Mouse (Mus musculus) spleen, adult 18-20 months (tissue): ENCODE measurements around the gene Nup85.

Experiments
- DNase-seq, 2 experiments: peaks; one replicate each; pipeline ENCODE4 v3.0.0; 2022; ENCODE audit warnings: mixed read lengths in 2 of 2

The Nup85 gene

DNA sequence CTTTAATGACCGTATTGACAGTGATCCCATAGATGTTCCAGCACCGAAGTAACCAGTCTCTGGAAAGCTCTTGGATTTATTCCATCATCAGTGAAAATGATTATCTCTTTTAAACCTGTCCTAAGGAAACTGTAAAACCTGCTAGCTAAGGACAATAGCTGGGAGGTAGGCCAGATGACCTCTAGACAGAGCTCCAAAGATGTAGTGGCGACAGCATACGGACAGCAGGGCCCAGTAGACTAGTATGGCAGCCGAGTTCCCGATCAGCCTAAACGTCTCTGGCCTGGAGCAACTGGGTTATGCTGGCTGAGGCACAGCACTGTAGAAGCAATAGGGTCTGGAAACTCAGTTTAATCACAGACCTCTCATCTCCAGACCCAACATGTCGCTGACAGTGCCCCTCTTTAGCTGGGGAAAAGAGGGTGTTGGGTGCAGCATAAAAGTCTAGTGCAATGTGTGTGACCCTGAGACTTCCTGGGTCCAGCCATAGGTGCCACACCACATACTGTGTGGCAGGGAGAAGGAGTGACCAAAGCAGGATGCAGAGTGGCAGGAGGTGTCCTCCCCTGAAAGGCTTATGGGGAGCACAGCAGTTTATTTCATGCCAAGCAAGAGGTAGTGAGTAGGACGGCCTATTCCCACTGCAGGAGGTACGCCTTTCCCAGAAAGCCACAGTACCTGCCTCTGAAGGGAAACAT is 20.3 kb downstream of the Nup85 start:
- DNase-seq: no peak

DNA sequence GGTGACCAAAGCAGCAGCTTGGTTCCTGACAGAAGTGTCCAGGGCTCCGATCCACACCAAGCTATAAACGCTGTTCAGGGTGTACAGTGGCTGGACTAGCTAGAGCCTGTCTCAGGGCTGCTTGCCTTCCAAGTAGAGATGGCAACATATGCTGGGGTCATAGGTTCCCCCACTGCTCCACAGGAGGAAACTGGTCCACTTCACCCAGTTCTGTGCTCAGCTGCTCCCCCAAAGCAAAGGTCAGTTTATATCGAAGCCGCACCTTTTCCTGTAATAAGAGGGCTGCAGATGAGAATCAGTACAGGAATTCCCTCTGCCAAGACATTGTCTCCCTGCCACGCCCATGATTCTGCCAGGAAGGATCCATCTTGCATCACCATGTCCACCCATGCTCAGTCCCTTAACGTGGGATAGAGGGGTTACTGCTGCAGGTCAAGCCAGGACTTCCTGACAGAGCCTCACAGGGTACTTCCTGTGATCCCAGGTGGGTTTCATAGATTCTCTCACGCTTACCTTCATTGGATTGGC is 21.4 kb downstream of the Nup85 start:
- DNase-seq: no peak

DNA sequence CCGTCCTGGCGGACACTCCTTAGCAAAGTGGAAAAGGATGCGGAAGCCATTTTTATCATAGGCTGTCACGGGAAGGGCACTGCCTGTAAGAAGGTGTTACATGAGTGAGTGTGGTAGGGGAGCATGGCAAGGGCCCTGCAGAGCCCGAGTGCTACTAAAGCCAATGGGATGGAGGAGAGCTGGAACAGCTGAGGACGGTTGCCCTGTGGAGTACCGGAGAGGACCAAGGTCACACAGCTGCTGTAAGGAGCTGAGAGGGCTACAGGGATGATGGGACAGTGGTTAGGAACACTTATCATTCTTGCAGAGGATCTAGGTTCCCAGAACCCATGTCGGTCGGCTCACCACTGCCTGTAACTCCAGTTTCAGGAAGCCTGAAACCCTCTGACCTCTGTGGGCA is 22.2 kb downstream of the Nup85 start:
- DNase-seq: no peak

DNA sequence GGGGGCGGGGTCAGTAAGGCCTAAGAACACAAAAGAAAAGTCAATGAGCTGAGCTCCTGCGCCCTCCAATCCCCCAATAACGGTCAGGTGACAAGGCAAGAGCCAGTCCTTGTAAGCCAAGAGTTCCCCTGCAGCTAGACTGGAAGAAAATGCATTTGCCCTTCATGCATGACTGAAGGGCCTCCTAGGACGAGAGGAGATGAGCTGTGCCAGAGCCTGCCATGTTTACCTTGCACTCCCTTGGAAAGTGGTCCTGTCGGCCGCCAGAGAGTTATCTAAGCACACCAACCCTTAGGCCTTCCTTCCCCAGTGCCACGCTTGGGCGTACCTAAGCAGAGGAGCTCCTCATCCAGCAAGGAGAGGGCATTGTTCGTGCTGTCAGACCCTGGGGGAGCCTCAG is 23.8 kb downstream of the Nup85 start:
- no peak for DNase-seq

DNA sequence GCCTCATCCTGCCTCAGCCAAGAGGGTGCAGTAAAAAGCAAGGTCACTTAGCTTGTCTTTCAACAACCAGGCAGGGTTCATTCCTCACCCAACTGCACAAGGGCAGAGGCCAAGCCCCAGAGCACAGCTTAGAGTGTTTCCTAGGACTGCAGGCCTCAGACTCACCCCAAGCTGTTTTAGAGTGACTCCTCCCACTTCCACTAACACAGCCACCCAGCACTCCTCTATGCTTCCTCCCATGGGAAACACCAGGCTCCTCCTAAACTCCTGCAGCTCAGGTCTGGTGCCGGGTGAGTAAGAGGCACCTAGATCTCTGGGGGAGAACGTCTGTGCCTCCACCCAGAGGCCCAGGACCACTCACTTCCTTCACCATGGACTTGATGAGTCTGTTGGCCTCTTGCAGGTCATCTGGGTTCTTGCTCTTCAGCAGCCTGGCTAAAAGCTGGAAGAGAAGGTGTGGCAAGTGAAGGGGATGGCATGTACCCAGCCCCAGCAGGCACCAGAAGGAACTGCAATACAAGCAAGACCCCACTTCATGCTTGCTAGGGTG is 26.4 kb downstream of the Nup85 start:
- no peak for DNase-seq

DNA sequence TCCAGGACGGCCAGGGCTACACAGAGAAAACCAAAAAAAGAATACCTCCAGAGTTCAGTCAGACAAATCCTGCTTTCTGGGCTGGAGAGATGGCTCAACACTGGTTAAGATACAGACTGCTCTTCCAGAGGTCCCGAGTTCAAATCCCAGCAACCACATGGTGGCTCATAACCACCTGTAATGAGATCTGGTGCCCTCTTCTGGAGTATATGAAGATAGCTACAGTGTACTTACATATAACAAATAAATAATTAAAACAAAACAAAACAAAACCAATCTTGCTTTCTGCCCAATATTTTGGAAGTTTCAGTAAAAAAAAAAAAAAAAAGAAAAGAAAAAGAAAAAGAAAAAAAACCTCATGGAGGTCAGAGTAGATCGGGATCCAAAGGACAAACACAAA is 31.0 kb downstream of the Nup85 start:
- no peak for DNase-seq

DNA sequence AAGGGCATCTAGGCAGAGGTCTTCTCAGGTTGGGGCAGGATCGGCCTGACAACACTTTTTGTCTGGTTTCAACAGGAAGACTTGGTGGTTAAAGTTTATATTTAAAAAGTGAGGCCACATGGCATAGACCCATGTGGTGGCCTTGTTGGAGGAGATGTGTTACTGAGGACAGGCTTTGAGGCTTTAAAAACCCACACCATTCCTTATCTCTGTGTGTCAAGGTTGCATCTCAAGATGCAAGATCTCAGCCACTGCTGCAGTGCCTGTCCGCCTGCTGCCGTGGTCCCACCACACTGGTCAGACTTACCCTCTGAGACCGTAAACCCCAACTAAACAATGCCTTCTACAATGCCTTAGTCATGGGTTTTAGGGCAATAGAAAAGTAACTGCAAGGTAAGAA is 34.1 kb downstream of the Nup85 start:
- no peak for DNase-seq

DNA sequence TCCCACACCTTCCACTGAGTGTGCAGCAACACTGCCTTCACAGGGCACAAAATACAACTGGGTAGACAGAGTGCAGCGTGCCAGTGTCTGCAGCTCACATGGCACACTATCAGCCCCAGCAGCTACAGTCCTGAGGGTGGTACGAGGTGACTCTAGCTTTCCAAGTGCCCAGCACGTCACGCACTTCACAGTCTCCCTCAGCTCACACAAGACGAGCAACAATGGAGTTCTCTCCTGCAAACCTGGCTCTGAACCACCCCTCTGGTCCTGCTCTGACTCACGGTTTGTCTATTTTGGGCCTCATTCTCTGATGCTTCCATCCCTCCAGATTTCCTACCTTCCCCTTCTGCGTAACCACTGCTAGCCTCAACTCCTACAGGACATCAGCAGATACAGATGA is 35.5 kb downstream of the Nup85 start:
- no peak for DNase-seq

DNA sequence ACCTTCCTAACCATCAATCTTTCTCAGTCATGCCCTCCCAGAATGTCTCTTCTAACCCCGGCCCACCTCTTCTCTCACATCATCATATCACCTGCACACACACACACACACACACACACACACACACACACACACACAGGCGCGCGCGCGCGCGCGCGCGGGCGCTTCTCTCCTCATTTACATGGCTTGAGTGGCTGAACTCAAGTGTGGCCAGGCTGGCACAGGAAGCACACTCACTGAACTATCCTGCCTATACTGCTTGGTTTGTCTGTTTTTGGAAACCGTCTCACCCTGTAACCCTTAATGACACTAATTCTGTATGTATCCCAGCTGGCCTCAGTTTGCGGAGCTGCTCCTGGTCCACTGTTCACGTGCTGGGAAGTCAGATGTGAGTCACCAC is 36.5 kb downstream of the Nup85 start:
- no peak for DNase-seq

DNA sequence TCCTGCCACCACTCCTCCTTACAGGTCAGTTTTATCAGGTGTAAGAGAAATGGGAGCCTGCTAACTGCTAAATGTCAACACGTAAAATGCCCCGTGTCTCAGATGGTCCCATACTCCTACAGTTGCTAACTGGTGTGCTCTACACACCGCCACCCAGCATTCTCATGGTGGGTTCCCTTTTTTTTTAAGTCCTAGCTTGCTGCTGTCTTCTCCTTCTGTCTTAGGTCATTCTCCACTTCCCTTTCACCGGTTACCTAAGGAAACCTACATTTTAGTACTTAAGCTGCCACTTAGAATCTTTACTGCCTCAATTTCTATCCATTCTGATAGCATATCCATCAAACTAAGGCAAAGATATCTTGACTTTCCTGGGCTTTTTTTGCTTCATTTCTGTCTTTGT is 36.9 kb downstream of the Nup85 start:
- no peak for DNase-seq

DNA sequence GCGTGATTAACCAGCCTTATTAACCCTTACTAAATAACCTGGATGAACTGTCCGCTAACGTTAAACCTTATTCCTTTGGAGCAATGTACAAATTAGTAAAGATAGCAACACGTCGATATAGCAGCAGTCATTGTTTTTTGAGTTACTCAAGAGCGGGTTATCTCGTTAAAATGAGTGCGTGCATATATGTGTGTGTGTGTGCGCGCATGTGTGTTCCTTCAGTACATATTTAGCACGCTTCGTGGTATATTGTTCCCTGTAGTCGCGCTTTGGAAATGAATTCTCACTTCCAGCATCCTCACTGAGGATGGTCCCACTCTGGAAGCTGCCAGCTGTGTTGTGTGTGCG is 38.9 kb downstream of the Nup85 start:
- DNase-seq: no peak

DNA sequence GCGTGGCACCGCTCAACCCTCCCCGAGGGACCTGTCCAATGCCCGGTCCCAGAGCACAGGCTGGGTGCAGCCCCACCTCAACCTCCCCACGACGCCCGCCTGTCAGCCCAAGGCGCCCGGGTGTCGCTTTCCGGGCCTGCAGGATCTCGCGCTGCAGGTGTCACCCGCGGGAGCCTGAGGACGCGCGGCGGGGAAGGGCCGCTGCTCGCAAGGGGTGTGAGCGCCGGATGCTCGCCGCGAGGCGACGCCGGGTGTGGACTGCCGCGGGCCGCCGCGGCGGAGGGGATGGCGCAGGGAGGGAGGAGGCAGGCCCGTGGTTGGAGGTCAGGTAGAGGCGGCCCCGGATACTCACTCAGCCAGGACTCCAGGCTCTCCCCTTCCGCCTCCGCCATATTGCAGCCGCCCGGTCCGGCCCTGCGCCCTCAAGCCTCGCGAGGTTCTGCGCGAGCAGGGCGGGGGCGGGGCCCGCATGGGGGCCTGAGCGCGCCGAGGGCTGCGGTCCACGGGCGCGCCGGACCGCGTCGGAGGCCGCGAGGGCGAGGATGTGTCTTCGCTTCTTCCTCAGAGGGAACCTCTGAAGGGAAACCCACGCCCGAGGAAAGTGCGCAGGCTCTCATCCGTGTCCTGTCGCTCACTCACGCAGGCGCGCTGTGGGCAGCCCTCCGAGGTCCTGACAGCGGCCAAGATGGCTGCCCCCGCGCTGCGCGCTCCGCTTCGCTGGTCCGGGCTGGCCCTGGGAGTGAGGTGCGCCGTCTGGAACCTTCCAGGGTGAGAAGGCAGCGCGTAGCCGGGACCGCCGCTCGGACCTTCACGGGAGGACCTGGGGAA is 39.5 kb downstream of the Nup85 start, which contains the start of the genes Mrps7 and Gga3:
Mrps7 (plus strand) TSS at position 450 of the 828 bp plus-strand sequence.
Gga3 (minus strand) TSS at position 576 of the 828 bp plus-strand sequence.
- DNase-seq: peak; percentile 90 to 94

DNA sequence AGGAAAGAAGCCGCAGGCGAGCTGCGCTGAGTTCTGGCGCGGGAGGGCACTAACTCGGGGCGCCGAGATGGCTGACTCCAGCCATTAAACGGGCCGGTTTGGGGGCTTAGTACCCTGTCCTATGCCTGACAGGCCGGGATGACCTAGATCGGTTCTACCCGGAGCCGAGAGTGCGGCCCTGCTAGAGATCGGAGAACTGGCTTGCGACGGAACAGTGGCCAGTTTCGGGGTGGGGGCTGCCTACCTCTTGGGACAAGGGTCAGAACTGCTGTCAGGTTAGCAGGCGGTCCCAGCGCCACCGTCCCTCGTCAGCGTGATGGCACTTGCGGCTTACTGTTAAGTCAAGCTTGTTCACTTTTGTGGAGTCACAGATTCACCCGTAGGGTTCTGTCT is 40.1 kb downstream of the Nup85 start:
- DNase-seq: no peak

DNA sequence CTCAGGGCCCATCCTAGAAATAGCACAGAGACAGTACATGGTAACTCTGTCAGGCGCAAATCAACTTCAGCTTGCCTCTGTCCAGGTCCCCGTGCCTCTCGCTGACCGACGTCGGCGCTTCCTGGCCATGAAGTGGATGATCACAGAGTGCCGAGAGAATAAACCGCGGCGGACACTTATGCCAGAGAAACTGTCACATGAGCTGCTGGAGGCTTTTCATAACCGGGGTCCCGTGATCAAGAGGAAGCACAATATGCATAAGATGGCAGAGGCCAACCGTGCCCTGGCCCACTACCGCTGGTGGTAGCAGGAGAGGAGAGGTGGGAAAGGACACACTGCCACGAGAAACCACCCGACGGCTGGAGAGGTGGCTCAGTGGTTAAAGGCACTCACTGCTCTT is 42.5 kb downstream of the Nup85 start:
- no peak for DNase-seq

DNA sequence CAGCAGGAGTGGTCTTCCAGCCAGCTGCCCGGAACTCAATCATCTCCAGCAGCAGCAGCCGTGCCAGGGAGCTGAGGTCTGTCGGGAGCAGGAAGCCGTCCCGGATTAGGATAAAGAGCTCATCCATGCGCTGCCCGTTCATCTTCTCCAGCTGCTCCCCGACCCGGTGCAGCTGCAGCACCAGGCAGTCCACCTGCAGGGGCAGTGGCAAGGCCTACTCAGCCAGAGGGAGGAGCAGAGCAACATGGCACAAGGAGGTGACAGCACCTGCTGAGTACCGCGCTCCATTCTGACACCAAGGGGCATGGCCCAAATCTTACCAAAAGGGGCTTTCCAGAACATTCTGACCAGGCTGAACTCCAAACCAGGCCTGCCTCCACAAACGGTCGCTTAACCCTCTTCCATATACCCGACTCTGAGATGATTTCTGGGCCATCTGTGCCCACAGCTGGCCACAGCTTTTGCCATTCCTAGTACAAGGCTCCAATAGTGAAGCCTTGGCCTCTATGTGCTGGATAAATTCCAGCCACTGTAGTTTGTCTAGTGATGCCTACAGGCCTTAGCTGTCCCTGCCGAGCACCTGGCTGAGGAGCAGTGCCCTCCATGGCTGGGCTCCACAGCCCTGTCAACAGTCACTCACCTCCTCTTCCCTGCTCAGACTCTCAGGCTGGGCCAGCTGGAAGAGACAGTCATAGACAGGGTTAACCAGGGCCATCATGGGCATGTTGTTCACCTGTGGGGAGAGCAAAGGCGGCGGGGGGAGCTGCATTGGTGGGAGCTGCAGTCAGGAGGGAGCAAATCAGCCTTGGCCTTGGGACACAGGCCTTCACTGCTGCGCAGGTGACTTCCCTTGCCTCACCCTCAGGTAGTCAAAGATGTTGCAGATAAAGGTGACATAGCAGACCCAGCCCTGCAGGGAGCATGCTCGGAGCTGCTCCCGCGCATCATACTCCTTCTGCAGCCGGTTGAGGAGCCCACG is 44.5 kb downstream of the Nup85 start:
- DNase-seq: no peak

DNA sequence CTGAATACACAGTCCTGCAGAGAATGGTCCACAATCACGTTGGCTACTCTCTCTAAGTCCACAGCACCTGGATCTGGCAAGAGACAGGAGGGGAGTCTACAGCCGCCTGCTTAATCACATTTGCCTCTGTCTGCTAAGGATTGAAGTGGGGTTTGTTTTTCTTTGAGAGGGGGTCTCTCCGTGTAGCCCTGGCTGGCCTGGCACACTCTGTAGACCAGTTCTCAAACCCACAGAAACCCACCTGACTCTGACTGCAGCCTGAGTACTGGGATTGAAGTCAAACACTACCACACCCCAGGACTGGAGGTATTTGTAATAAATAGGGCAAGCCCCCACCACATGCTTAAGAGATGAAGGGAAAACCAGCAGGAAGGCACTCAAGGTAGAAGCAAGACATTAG is 45.3 kb downstream of the Nup85 start:
- no peak for DNase-seq

DNA sequence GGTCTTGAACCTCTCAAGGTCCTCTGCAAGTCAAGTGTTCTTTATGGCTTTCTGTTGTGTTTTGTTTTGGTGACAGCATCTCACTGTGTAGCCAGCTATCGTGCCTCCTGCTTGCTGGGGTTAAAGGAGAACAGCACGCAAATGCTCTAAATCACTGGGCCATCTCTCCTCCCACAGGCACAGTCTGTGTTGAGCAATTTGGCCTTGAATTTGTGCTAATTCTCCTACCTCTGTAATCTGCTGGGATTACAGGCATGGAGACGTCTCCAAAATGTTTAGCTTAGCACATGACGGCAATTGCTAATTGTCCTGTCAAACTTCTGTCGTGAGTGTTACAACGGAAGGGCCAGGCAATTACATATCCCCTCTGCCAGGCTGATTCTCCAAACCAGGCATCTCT is 46.9 kb downstream of the Nup85 start:
- no peak for DNase-seq

DNA sequence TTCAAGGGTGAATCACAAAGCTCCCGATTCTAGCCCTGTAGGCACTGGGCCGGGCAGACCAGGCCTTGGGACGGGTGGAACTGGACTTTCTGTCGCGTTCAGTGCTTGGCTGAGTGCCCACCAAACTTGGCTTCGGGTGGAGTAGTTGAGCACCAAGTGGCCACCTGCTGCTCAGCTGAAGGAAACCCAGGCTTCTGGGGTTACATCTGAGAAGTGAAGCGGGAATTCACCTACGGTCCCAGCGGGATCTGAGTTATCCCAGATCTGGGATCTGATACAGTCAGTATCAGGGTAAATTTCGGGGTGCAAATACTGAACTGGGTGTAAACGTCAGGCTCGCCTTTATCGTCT is 47.8 kb downstream of the Nup85 start:
- DNase-seq: peak in 1 of 2 experiments; percentile 51

DNA sequence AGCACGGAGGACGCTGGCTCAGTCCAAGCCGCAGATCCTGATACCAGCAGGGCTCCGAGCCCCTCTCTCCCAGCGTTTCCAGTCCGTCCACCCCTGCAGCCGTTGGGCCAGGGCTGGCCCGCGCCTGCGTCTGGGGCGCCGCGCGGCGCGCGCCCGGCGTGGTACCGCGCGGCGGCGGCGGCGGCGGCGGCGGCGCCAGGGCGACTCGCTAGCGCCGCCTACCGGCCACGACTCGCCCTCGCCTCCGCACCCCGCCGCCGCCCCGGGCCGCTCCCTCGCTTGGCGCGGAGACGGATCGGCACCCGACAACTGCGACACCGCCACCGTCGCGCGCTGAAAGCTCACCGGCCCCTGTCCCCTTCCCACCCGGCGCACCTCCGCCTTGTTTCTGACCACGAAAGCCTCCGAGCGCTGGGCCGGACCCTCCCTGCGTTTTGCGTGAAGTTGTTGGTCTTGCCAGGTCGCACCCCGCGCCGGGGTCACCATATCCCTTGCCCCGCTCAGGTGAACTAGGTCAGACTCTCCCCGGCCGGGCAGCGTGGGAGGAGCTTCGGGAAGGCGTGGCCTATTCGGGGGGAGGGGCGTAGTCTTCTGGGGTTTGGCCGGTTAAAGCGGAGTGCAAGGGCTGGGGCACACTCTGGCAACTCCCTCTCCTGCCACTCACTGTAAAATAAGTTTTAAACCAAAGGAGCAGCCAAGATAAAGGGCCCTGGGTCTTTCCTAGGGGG is 48.3 kb downstream of the Nup85 start, which contains the start of gene Mif4gd:
Mif4gd (minus strand) TSS at position 560 of the 728 bp plus-strand sequence.
- DNase-seq: peak; percentile 97 to 99

DNA sequence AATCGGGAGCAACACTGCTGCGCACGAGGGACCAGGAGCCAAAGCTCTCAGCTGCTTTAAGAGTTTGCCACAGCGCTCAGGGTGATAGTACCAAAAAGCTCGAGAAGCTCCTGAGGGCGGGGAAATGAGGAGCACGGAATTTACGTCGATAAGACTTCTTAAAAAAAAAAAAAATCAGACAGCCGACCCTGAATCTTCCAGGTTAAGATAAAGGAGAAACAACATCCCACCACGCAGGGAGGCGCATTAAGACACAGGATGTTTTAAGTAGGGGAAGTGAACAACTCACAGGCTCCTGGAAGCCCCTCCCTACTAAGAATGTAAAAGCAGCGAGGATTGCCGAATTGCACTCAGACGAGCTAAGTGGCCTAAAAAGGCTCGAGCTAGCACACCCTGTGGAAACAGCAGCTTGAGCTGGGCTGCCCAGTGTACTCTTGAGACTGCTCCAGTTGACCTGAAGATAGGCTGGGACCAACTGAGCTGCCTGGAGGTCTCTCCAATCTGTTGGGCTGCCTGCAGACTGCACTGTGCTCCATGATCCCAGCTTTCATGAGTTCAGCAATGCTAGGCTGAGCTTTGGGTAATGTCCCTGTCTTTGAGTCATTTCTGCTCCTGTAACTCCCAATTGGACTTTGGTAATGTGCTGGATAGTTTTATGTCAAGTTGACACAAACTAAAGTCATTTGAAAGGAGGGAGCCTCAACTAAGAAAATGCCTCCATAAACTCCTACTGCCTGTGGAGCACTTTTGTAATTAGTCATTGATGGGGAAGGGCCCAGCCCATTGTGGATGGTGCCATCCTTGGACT is 49.1 kb downstream of the Nup85 start:
- no peak for DNase-seq
